Mouse (Mus musculus): ENCODE measurements at regions not wholly inside any gene's neighbourhood (a gene's known extent, or its start where the extent isn't known, plus 50 kb on each side); places are given as distances from the start of the nearest gene placed in this dataset.

GRCm38 (mm10) chr7:70213970-70214520, 152.5 kb downstream of the Nr2f2 start:
- DNase-seq: no peak

DNA sequence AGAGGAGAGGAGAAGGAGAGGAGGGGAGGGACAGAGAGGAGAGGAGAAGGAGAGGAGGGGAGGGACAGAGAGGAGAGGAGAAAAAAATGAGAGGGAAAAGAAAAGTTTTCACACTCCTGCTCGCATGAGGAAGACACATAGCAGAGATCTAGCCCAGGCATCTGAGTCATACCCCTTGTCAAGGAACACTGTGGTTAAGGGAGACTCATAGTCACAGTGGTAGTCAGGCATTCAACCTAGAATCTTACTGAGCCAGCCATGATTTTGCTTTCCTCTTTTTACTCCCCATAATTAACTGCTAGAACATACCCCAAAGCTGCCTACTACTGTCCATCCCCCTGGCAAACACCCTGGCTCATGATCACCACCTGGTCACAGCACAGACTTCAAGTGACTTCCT, 160.6 kb downstream of the Nr2f2 start:
- no peak for DNase-seq

GRCm38 (mm10) chr7:70200188-70200587, 166.3 kb downstream of the Nr2f2 start:
- no peak for DNase-seq

DNA sequence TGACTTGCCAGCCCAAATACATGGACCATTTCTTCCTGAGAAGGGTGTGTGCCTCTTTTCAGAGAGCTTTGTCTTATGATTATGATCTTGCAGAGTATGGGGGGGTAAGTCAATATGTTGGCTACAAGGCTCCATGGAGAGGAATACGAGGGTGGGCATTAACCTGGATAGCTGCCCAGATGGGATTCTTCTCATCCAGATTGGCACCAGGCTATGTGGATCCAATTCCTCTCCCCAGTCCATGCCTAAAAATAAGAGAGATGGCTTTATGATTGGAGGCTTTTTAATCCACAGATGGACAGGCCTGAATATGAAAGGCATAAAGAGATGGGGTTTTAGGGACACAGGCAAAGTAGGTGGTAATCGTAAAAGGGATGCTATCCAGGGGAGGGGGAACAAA, 187.6 kb downstream of the Nr2f2 start:
- no peak for DNase-seq

GRCm38 (mm10) chr7:70178006-70178405, 188.5 kb downstream of the Nr2f2 start:
- no peak for DNase-seq

- no peak for DNase-seq
Measured at GRCm38 (mm10) chr7:70176686-70177259, 189.8 kb downstream of the Nr2f2 start.

DNA sequence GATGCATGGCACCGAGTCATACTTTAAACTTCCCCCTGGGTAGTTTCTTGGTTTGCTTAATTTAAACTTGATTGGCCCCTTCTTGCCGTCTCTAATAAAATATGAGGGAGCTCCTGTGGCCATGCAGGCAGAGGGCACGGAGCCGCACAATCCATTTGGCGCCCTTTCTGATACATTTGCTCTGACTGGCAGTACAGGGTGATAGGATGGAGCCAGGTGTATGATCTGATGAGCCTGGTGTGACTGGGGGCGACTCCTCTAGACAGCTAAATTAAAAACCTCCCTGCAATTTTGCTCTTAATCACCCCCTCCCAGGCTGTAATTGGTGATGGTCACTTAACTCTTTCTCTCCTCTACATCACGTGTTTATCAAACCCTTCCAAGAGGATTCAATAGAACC, 190.4 kb downstream of the Nr2f2 start:
- DNase-seq: no peak

DNA sequence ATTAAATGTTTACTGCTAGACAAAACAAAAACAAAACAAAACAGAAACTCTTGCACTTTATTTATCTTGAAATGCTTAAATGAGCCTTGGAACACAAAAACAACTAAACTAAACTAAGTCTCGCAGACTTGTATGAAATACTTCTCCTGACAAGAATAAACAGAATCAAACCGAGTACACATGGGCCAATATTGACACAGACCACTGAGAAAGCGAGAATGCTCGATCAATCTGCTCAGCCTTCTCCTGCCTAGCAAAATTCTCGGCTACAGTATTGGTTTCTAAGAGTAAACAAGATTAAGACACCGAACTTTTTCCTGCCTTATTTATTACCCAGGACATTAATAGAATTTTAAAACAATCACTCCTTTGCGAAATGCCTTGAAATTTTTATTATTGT, 194.1 kb downstream of the Nr2f2 start:
- no peak for DNase-seq

DNA sequence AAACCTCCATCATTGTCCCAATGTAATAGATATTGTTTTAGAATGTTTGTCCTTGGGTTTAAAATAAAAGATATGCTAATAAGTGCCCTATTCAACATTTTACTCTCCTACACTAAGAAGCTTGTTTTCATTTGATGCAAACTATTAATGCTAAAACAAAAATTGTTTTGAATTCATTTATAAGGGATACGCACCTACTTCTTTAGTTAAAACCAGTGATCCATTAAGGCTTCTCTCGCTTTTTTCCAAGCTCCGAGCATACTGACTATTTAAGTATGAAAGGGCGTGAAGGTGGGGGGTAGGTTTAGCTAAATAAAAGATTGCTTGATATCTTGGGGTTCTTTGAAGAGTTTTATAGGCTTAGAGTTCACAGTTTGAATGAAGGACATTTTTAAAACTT, 195.1 kb downstream of the Nr2f2 start:
- DNase-seq: no peak

DNA sequence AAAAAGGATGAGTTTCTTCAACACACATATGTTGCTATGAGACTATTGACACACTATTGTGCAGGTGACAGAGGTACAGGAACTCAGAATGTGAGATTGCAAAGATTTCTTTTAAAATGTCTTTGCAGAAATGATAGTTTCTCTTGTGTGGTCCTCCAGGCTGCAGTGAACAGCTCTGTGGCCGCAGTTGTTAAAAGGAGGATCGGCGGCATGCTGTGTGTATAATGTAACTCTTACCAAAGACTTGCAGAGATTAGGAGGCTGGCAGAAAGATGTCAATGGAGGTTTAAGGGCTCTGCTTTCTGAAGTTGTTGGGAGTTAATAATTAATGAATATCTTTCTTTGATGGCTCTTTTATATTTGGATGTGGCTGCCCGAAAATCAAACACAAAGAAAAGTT, 198.5 kb downstream of the Nr2f2 start:
- DNase-seq: no peak

- DNase-seq: no peak
Measured at GRCm38 (mm10) chr7:70166081-70166480, 200.5 kb downstream of the Nr2f2 start.

GRCm38 (mm10) chr7:70165501-70165900, 201.0 kb downstream of the Nr2f2 start:
- no peak for DNase-seq

GRCm38 (mm10) chr7:70164691-70165193, 201.8 kb downstream of the Nr2f2 start:
- DNase-seq: no peak

- DNase-seq: no peak
Measured at GRCm38 (mm10) chr7:70158531-70158930, 208.0 kb downstream of the Nr2f2 start.

DNA sequence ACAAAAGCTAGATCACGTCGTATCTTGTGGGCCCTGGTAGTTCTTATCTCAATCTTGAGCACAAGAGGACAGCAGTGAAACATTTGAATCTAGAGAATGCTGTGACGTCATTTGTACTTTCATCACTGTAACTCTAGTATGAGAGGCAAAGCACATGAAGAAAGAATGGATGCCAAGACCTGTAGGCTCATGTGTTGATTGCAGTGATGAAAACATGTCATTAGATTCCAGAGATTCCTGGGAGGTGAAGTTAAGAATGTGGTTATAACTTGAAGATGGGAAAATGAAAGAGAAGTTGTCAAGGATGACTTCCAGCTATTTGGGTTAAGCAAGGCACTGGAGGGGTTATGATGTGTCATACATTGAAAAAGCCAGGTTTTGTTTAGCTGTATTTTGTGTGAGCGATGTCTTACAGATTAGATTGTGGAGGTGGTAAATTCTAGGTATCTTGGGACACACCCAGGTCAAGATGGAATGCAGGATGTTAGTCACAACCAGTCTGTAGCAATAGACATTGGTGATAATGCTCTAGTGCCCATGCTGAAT, 221.7 kb downstream of the Nr2f2 start:
- no peak for DNase-seq

DNA sequence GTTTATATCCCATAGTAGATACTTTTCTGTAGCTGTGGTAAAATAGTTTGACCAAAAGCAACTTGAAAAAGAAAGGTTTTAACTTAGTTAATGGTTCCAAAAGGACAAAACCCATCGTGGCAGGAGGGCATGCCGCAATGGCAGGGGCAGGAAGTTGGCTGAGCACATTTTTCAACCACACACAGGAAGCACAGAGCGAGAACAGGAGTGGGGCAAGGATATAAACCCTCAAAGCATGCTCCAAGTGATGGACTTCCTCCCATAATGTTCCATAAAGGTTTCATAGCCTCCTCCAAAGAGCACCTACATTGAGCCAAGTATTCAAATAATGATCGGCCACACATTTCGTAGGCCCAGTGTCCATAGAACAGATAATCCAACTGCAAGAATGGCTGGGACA, 229.7 kb downstream of the Nr2f2 start:
- DNase-seq: no peak

DNA sequence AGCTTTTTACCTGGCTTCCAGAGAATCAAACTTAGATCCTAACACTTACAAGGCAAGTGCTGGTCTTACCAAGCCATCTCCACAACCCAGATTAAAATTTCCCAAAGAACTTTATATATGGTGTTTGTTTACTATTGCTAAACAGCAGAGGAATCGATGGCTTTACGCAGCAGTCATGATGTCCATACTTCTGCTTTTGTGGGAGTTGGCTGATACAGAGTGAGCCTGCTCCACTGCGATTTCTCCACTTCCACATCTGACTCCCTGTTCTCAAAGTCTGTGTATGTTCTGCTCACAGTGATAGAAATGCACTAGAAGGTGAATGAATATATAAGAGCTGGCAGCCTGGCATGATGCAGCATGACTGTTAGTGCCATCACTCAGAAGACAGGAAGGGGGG, 231.1 kb downstream of the Nr2f2 start:
- no peak for DNase-seq

DNA sequence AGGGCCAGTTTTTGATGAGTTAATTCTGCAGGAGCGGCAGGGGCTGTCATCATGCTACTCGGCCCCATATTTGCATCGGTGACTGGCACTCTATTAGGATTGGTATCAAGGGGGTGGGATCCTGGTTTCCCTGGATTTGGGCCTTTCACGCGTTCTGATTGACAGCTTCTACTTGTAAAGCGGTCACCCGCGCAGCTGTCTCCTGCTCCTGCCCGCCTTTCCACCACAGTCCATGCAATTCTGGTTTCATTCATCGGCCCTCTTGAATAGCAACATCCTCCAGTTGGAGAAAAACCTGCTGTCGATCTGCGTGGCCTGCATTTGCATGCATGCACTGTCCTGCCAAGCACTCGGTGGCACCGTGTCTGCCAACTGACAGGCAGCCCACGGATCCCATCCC, 236.6 kb downstream of the Nr2f2 start:
- no peak for DNase-seq

- no peak for DNase-seq
Measured at GRCm38 (mm10) chr7:70122818-70123217, 243.7 kb downstream of the Nr2f2 start.

DNA sequence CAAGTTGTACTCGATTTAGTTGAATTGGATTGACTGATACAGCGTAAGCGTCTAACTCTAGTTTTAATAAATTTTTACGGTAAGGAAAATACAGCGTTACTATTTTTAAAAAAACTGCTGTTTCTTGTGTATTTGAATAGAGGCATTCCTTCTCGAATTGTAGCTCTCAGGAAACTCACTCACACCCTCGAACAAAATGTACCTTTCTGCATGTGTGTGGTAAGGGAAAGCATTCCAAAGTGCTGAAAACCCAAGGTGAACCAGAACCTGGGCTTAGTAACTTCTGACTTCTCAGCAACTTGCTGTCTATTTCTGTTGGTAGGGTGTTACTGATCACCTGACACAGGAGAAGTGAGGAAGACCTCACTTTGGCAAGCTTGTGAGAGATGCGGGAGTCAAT, 247.0 kb downstream of the Nr2f2 start:
- no peak for DNase-seq

DNA sequence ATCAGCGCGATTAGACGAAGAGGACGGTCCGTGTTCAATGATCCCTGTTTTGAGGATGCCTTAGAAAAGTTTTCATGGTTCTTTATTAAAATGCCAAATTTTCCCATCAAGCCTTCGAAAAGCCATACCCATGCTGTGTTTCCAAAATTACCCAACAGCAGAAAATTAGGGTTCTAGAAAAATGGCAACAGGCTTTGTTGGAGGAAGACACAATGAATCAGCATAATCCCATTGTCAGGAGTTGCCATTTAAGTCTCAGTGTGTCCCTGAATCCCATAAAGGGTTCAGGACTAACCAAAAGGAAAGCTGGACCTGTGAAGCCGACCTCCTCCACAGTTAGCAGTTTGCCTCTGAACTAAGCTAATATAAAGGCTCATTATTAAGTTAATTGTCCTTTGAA, 247.6 kb downstream of the Nr2f2 start:
- DNase-seq: no peak

GRCm38 (mm10) chr7:70117930-70118922, 248.3 kb downstream of the Nr2f2 start:
- no peak for DNase-seq

DNA sequence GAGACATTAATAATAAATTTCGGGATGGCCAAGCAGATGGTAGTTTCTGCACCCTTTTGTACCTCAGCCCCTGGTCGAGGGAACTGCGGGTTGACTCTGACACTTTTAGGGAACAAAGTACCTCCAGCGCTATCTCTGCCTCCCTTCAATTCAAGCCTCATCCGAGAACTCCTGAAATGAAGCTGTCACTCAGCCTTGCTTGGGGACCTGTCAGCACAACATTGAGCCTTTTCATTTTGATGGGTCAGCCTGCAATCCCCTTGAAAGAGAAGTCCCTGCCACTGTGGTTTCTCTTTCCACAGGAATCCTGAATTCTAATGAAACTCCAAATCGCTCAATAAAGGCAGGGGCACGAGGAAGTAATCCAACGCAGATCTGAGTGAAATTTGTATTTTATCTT, 257.5 kb downstream of the Nr2f2 start:
- no peak for DNase-seq

- no peak for DNase-seq
Measured at GRCm38 (mm10) chr7:70105024-70105423, 261.5 kb downstream of the Nr2f2 start.

Measured in lung, adult 18-20 months (tissue).